Mouse (Mus musculus) ES-Bruce4 (cell line): Measurements from ENCODE around the gene Spata25.

Experiments
- CTCF ChIP-seq: IDR thresholded peaks from one replicate; pipeline ENCODE4 v1.8.1; 2011; ENCODE audit warnings: low read depth, low read length
- EP300 ChIP-seq: IDR thresholded peaks from 2 replicates; pipeline ENCODE4 v1.6.1; 2011; ENCODE audit warnings: low read depth, low read length; ENCODE audit not compliant: insufficient read depth

DNA sequence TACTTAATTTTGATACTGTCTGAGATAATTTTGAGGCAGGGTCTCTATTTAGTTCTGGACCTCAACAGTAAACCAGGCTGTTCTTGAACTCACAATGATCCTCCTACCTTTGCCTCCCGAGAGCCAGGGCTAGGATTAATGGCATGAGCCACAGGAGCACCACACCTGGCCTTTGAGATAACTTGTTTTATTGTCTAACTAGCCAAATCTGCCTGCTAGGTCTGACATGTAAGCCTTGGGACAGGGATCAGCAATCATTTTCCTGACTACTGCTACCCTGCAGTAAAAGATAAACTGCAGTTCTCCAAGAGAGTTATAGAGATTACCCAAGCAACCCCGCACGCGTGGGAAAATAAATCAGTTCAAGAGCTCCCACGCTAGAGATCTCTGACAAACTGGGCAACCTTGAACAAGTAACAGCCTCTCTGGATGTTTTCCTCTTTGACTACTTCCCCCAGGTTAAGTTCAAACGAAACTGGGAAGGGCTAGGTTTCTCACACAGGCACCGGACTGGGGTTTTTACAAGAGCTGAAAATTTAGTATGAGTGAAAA is 43.4 kb downstream of the Spata25 start:
- TF ChIP-seq CTCF = no peak
- no peak for TF ChIP-seq EP300
